Mouse (Mus musculus): ENCODE data around the gene Fgfr2.
A peak's percentile ranks its signal among the peaks of the same experiment; 100 is the strongest.

Gene Fgfr2

DNA sequence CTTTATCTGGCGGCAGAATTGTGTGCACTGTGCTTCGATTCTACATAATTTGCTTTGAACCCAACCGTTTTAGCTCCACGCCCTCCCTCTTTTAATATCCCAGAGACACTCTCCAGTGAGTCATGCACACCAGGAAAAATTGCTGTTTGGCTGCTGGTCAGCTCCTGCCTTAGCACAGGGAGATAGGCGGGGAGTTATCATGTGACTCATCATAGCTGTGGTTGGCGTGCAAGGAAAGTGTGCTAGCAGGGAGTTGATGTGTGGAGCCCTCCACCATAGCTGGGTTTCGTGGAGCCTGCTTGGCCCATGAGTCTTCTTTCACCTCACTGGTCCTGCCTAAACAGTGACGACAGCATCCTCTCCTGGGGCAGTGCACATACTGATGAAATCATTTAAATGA, 2315.4 kb downstream of the Fgfr2 start:
- DNase-seq (ENCODE audit: low read depth), result peak; percentile 88

DNA sequence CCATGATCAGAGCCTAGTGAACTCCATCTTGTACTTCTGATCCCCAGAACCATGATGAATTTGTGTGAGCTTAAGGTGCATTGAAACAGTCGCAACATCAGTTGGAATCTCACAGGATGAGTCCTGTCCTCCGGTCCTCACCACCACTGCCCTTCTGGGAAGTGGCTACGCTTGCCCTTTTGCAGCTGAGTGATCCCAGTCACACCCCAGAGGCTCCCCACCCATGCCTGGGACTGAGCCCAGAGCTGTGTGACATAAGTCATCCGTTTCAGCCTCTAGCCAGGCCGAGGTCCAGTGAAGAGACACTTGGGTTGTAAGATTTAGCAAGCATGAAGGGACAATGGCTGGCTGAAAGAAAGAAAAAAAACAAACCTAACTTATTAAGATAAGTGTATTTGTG, 2318.2 kb downstream of the Fgfr2 start:
- no peak for DNase-seq (ENCODE audit: low read depth)

DNA sequence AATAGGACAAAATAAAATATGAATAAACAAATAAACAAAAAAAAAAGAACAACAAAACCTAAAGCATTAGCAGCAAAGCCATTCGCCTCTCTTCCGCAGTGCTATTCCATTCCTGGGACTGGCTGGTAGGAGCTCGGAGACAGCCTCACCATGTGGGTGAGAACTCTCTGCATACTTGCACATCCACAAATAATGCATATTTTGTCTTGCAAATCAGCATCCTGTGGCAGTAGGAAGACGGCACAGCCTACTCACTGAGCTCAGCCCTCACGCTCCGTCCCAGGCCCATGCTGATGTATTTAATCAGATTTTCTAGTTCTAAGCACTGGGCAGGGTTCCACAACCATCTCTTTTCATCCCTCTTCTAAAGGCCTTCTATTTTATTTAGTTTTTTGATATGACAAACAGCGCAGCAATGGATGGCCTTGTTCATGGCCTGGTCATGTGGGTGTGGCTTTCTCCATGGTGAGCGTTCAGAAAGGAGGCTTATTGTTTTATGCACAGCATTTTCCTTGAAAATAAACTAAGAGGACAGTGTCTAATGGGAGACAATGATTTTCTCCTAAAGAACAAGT, 2319.8 kb downstream of the Fgfr2 start:
- DNase-seq (ENCODE audit: low read depth), result no peak

DNA sequence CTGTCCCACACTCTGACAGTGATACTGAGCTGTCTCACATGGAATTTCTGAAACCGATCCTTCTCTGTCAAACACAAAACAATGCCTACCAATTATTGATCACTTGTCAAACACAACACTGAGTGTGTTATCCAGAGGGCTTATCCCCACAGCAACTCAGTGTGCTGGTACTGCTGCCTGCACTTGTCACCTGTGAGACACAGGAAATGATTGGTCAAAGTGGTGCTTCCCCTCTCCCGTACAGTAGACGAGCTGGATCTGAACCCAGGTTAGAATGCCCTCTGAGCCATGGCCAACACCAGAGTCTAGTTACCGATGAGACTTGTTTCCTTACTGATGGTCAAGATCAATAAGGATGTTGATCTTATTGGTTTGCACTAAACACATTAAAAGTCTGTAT, 2321.3 kb downstream of the Fgfr2 start:
- no peak for DNase-seq (ENCODE audit: low read depth)

DNA sequence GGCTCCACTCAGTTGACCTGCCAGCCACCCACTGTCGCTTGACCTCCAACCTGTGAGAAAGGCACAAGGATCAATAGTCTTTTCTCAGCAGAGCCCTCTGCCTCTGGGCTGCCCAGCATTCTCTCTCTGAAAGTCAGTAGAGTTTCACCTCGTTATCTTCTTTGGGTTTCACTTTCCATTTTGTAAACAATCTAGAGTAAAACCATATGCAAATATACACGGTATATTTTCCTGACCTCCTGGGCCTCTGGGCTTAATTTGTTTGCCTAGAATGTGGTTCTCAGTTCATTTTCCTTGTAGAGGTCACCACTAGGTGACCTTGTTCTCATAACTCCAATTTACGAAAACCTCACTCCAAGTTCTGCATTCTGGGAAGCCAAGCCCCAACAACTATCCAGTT, 2322.5 kb downstream of the Fgfr2 start:
- no peak for DNase-seq (ENCODE audit: low read depth)

DNA sequence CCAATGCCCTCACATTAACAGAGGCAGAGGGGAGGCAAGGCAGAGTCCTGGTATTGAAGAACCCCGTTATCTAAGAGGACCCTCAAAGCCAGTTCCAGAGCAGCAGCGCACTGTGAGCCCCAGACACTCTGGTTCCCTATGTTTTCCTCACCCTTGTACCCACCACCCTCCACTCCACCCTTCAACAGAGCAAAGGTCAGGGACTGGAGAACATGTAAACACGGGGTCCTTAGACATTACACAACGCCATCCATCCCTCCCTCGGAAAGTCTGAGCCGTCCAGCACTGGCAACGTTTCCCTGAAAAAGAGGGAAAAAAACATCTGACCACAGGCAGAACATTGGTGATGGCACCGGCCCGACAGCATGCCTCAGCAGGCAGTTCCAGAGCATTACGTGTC, 2323.7 kb downstream of the Fgfr2 start:
- DNase-seq (ENCODE audit: low read depth), result no peak

DNA sequence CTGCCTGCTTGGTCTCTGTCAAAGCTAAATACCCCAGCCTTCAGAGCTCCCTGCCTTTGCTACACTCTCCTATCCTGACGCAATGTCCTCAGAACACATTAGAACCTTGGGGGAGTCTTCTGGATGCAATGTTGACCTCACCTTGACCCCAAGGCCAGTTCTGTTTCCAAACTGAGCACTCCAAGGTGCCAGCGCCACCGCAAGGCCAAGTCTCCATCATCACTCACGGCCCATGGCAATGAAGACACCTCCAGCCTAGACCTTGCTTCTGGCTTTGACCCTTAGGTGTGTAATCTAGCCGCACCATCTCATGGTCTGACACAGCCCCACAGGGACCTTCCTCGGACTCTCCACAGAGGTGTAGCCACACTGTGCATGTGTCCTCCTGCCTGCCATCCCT, 2325.6 kb downstream of the Fgfr2 start:
- DNase-seq (ENCODE audit: low read depth), result no peak

DNA sequence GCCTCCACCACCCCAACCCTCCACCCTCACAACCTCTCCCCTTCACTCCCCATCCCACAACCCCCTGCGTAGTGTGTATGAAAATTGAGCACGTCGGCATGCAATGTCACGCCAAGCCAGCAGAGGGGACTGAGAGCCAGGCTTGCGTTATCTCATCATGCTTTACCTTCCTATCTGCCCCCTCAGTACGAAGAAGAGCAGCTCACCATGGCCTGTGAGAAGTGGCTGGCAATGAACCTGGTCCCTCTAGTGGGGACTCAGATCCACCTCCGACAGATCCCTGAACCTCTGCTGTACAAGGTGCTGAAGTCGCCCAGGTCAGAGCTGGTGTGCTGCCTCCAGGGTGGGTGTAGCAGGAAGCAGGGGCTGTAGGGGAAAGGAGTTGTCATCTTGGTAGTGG, 2326.4 kb downstream of the Fgfr2 start:
- no peak for DNase-seq (ENCODE audit: low read depth)

DNA sequence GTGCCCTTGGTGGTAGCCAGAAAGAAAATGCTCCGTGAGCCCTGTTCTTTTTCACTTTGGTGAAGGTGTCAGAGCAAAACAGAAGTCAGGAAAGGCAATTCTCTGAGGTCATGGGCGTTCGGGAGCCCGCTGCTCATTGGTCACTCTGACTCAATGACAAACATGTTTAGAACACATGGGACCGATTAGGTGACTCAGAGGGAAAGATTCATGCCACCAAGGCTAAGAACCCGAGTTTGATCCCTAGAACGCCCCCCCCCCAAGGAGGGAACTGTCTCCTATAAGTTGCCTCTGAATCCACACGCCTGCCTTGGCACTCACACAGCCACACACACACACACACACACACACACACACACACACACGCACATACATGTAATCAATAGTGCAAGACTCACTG, 2329.5 kb downstream of the Fgfr2 start:
- no peak for DNase-seq (ENCODE audit: low read depth)

DNA sequence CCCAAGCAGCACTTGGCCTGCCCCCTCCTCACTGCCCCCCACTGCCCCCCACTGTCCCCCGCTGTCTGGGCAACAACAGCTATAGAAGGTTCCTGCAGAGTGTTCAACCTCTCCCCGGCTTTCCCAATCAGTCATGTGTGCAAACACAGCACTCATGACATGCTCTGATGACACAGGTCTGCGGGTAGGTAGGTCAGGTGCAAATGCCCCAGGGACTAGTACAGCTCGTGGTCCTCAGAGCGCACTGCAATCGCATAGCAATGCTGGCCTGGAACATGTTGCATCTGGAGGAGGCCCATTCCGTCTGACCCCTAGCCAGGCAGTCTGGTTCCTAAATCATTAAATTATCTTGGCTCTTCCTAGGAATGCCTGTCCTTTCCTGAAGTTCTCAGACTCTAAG, 2333.7 kb downstream of the Fgfr2 start:
- no peak for DNase-seq (ENCODE audit: low read depth)

DNA sequence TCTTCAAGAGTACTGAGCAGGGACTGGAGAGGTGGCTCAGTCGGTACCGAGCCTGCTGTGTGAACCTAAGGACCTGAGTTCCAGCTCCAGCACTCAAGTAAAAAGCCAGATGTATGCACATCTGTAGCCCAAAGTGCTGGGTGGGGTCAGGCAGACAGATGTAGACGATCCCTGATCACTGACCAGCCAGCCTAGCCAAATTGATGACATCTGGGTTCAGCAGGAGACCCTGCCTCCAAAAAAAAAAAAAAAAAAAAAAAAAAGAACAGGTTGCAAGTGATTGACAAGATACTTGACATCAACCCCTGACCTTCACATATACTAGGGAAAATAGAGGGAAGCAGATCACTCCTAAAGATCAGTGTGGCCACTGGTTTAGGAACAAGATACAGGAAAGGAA, 2334.2 kb downstream of the Fgfr2 start:
- DNase-seq (ENCODE audit: low read depth), result no peak

DNA sequence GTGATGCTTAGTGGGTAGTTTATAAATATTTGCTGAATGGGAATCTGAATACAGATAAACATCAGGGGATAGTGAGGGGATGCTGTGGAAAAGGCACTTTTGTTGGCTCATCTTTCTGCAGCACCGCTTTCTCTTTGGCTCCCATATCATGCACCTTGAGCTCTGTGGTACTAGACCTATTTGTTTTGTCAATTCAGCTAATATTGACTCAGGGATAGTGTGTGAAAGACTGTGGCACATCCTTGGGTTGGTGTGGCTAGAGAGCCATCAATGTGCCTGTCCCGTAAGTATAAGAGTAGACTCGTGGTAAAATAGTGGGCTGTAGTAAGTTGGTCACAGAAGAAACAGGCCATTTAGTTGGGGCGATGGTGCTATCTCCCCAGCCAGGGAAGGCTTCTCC, 2335.6 kb downstream of the Fgfr2 start:
- DNase-seq (ENCODE audit: low read depth), result no peak

DNA sequence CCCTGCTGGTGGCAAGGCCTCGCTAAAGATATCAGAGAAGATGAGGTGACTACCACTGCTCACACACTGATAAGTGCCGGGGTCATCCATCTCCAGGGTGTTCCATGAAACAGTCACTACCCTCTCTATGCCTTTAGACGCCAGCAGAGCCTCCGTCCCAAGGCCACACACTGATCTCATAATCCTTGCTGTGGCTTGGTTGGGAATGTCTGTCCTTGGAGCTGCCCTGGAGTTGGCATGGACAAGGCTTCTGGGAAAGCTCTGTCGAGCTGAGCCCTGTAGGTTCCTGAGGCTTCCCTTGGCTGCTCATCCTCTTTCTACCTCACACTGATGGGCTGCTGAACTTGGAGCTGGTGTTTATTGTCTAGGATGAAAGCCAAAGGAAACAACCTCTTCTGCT, 2336.4 kb downstream of the Fgfr2 start:
- DNase-seq (ENCODE audit: low read depth), result no peak

DNA sequence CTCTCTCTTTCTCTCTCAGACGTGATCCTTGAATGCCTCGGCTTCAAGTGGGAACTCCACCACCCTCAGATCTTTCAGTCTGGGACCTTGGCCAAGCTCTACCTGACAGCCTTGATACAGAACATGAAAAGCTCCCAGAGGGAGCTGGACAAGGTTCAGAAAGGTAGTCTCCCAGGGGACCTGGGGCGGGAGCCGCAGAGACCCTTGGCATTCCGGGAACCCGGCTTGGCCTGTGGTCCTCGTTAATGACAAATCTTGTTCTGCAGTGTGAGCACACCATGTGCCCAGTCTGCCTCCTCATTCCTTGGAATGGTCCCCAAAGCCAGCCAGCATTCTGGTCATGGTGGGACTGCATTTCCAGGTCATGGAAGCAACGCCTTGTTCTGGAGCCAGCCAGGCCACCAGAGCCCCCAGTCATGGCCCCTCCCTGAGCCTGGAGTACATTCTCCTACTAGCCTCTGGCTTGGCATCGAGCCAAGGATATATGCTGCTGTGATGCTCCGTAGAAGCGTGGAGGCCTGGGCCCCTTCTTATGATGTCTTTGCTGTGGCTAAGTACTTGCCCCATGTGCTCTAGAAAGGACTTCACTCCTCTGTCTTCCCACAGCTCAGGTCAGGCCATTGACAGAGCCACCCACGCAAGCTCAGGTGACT, 2337.1 kb downstream of the Fgfr2 start:
- no peak for DNase-seq (ENCODE audit: low read depth)

DNA sequence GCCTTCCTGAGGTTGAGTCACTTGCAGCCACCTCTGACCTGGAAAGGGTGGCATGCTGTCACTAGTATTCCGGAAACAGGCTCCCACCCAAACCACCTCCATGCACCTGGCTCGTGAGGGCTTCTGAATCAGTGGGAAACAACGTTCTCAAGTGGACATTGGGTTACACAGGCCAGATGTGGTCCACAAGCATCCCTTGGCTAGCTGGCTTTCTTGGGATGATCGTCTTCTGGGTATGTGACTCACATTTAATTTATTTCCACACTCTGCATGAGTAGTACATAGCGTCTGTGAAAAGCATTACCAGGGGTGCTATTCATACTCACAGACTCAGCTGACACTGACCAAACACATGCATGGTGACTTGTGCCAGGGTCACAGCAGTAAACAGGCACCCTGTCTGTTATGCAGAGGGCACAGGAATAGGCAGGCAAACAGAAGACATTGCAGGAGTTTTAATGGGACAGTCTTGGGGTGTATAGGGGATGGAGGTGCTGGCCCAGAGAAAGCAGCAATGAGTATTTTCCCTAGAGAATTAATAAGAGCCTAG, 2340.6 kb downstream of the Fgfr2 start:
- peak; percentile 81 for DNase-seq (ENCODE audit: low read depth)

DNA sequence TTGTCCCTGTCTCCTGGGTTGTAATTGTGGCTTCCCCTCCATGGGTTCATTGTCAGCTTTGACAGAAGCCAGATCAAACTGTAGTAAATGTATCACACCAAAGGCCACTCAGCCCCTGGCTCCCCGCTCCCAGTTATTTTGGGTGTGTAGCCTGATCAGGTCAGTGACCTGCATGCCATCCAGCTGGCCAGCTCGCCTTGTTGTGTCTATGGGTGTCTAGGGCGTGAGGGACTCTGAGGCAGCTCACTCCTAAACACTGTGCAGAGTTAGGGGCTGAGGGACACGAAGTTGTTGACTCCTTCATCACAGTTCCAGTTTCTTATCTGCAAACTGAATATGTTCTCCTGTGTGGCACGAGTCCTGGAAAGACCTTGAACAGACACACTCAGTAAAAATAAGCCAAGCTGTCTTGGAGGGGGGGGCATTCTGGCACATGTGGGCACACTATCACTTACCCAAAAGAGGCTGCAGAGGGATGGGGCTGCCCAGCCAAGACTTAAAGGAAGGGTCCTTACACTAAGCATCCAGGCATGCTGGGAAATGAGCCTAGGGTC, 2342.2 kb downstream of the Fgfr2 start:
- DNase-seq (ENCODE audit: low read depth), result no peak

DNA sequence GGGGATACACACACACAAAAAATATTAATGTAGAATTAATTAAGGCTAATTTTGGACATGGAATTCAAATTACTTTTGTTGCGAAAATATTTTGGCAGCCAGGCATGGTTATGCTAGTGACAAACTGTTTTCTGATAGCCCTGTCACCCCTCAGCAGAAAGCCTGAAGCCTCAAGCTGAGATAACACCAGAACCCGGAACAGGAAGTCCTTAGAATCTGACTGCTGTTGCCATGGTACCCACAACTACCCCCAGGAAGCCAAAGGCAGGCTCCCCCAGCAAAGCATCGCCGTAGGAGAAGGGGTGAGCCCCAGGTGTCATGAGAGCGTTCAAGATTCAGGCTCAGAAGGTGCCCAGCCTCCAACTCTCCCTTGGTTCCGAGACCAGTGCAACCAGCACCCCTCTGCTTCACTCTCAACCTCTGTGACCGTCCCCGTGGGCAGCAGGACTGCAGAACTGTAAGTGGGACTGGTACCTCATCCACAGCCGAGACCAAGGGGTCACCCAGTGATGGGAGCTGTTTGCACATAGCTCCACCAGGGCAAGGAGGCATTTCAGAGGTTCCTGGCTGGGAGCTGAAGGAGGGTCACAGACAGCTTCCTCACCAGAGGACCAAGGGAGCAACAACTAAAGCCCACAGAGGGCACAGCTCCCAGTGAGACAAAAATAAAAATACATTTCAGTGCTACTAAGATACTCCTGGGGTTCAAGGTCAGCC, 2349.1 kb downstream of the Fgfr2 start, which contains the start of gene Btbd16:
Btbd16 (plus strand) TSS at position 156 of the 717 bp plus-strand sequence.
- no peak for DNase-seq (ENCODE audit: low read depth)

DNA sequence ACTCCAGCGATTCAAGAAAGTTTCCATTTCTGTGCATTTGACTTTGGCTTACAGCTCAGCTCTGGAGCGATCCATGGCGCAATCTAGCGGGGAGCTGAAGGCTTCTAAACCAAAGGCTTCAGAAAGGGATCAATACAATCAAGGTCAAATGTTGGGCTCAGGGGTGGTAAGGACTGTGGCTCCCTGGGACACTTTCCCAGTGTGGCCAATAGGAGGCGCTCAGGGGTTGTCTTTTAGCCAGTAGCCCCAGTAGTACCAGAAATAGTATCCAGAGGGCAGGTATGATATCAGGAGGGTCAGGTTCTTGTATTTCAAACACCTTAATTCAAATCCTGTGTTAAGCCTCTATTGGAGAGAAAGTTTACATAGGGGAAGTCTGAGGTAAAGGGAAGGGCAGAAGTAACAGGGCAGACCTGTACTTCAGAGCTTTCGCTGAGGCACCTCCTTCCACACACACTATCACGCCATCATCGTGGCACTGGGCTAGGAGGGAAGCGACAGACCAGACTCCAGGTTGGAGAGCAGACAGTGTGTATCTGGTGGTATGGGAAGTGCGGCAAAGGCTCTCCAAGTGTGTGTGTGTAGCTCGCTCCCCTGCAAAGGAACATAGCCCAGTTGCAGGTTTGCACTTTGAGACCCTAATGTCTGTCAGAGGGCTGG, 2349.8 kb downstream of the Fgfr2 start:
- DNase-seq (ENCODE audit: low read depth), result no peak

DNA sequence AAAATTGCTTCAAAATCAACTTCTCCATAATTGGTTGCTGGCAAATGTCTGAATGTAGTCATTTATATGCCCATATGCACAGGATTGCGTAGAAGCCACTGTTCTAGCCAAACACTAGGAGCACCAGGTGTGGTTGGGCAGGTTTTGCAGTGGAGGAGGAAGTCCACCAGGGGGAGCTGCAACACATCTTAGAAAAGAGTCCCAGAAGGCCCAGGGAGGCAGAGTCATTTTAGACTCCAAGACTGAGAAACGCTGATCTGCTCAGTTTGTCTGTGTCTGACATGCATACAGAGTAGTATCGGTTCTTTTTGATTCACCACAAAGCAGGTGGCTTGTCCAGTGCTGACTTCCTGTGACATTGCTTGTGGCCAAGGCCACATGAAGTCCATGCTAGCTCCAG, 2352.4 kb downstream of the Fgfr2 start:
- peak; percentile 49 for DNase-seq (ENCODE audit: low read depth)

DNA sequence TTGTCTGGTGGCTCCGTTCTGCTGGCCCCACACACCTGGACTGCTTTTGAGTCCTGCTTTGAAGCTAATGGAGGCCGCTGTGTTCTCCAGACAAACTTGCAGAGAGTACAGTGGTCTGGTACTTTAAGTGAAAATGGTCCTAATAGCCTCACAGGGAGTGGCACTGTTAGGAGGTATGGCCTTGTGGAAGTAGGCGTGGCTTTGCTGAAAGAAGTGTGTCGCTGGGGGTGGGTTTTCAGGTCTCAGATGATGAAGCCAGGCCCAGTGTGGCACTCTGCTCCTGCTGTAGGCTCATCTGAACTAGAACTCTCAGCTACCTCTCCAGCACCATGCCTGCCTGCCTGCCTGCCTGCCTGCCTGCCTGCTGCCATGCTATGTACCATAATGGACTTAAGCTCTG, 2355.0 kb downstream of the Fgfr2 start:
- no peak for DNase-seq (ENCODE audit: low read depth)

DNA sequence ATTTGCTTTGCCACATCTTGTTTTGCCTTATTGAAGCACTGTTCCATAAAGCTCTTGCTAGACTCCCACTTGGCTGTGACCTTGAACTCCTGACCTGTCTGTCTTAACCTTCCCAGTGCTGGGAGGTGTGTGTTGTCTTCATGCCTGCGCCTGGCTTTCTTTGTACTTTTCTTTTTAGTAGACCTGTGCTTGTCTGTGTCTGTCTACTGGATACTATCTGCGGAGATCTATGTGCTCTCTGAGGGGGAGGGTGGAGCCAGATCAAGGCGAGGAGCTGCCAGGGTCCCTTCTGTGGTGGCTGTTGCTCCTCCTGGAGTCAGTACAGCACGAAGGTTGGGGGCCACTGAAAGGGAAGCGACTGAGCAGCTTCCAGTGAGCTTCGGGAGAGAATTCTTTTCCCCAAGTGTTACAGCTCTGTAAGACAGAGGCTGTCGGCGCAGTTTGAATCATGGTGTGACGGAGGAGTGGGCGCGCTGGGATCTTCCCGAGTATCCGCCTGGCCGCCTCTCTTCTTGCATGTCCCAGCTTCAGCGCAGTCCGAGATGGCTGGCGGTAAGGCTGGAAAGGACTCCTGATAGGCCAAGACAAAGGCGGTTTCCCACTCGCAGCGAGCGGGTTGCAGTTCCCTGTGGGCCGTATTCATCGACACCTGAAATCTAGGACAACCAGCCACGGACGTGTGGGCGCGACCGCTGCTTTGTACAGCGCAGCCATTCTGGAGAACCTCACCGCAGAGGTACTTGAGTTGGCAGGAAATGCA, 2356.6 kb downstream of the Fgfr2 start:
- DNase-seq (ENCODE audit: low read depth), result no peak

DNA sequence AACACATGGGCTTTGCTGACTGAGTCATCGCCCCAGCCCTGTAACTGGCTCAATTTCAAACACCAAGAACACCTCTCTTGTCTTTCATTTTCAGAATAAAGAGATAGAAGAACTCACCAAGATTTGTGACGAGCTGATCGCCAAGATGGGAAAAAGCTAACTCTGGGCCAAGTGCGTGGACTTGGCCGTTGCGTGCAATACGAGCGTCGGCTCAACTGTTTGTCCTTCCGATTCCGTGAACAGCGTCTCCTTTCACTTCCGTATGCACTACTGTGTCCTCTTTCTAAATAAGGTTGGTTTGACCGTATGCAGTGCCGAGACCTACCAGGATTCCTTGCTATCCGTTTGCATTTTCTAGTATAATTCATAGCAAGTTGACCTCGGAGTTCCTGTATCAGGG, 2359.0 kb downstream of the Fgfr2 start:
- DNase-seq (ENCODE audit: low read depth), result no peak

All from fibroblast of lung, adult 2 months (primary cell).